Mouse (Mus musculus) right cerebral cortex, postnatal 25 days (tissue): ENCODE data around the gene 1700061G19Rik.

ENCODE experiments used
- DNase-seq: peaks from one replicate; pipeline ENCODE4 v3.0.0; 2022

1700061G19Rik gene

DNA sequence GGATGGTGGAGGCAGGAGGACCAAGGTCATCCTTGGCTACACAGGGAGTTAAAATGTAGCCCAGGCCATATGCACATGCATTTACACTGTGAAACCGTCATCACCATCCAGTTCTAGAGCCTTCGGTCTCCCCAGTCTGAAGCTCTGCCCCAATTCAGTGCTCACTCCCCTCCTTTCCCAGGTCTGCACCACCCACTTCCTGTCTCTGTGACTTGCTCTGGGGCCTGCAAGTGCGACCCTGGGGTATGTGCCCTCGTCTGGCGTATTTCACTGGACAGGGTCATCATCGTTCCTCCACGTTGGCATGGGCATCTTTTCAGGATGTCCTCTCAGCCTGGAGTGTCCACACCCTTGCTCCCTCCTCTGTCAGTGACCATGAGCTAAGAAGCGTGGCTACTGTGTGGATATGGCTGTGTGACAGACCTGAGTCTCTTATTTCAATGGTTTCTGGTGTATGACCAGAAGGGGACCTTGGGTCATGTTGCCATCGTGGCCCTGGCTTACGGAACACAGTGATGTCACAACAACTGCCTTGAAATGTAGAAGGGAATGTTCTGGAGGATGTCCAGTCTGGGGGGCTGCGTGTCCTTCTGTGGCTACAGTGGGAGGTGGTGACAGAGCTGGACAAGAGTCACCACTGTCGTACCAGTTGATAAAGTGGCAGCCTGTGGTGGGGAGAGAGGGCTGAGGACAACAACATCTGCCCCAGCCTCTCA lies at the start of gene 1700061G19Rik:
Gene 1700061G19Rik (plus strand): TSS at position 542 of the 716 bp plus-strand sequence.
- no peak for DNase-seq

DNA sequence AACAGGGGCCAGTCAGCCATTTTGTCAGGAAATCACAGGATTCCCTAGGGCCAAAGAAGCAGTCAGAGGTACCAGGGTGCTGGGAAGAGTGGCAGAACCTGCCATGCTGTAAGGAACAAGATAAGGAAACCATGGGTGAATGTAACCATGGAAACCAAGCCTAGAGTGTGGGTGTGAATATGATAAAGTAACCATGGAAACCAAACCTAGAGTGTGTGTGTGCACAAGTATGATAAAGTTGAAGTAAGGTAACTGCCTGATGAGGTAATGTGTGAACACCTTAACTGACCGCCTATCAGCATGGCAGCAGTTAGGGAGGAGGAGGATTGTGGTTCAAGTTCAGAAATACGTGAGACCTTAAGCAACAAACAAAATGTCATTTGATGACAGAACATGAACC lies 48.6 kb upstream of the 1700061G19Rik start:
- DNase-seq = no peak

DNA sequence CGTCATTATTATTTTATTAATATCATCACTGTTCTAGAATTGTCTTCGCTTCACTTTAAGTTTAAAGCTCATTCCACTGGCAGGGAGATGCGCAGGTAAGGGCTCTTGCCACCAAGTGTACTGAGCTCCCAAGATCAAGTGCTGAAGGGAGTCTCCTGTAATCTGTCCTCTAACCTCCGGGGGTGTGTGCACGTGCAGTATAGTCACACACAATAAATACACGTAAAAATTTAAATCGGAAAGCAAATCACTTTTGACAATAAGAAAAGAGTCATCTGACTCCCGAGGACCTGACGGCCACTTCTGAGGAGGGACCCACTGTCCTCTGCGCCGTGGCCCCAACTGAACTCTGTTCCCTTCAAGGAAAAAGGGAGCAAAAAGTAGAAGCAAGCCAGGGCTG lies 46.1 kb upstream of the 1700061G19Rik start:
- DNase-seq = no peak

DNA sequence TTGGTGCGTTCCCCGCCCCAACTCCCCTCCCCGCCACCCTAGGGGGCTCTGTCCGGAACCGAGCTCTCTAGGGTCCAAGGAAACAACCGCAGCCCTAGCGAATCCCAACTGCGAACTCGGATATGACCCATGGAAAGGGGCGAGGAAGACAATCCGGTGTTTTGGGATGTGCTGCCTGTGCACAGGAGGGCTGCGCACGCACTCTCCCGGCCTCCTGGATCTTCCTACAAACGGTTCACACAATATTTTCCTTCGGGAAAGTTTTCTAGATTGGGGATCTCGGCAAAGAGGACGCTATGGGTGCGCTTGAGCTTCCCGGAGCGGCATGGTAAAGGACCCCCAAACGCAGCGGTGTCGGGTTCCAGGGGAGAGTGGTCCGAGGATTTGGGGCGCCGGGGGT lies 45.5 kb upstream of the 1700061G19Rik start:
- DNase-seq = no peak

DNA sequence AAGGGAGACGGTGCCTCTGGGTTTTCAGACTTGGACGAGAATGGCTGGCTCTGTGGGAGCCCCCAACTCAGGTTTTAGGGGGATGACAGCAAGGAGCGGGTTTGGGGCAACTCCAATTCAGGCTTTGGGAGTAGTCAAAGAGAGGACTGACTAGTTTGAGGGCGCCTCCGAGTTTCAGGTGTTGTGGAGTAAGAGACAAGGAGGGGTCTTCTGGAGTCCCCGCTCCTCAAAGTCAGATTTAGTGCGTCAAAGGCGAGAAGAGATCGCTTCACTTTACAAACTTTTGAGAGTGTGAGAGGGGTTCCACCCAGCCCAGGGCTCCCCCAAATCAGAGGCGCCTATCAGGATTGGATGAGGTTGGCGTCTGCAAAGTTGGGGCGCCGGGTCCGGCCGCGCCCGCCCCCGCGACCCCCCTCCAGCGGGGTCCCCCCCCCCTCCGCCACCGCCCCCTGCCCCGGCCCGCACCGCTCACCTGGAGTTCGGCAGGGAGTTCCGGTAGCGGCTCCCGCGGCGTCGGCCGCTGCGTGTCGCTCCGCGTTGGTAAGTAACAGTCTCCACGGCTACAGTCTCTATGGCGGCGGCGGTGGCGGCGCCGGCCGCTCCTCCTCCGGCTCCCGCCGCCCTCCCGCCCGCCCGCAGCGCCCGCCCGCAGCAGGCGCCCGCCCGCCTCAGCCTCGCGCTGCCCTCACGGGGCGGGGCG lies 44.7 kb upstream of the 1700061G19Rik start, which contains the start of gene Rfx2:
Gene Rfx2 (minus strand): TSS at position 603 of the 700 bp plus-strand sequence.
- DNase-seq = no peak

DNA sequence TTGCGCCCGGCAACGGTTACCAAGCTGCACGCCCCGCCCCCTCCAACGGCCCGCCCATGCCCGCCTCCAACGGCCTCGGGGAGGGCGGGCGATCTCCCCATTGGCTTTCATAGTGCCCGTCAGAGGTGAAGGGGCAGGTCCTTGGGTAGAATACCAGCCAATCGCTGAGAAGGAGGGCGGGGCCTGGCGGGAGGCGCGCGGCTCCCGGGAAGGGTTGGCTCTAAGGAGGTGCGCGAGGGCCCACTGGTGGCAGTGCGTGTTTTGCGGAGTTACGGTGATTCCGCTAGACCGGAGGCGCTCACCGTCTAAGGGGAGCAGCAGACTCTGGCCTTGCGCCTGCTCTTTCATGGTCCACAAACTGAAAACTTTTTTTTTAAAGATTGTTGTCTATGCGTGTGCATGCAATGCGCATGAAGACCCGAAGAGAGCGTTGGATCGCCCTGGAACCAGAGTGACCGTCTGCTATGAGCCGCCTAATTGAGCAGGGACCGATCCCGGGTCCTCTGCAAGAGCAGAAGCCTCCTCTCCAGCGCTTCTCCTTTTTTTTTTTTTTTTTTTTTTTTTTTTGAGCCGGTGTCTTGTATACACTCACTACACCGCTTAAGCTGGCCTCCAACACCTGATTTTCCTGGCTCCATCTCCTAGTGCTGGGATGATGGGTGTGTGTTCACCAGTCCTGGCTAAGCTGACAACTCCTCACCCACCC lies 44.0 kb upstream of the 1700061G19Rik start:
- peak; percentile 99 for DNase-seq

DNA sequence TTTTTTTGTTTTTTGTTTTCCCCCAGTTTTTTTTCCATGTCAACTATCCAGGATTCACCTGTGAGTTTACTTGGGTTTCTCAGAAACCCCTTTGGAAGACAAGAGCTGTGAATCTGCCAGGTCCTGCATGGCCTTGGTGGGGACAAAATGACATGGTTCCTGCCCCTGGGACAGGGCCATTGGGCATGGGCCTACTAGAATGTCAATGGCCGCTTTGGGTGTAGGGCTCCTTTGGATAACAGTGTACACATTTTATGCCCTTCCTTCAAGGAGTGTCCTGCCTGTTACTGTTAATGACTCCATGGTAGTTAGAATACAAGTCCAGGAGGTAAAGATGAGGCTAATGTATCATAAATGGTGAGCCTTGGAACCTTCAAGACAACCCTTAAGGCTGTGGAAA lies 42.4 kb upstream of the 1700061G19Rik start:
- no peak for DNase-seq

DNA sequence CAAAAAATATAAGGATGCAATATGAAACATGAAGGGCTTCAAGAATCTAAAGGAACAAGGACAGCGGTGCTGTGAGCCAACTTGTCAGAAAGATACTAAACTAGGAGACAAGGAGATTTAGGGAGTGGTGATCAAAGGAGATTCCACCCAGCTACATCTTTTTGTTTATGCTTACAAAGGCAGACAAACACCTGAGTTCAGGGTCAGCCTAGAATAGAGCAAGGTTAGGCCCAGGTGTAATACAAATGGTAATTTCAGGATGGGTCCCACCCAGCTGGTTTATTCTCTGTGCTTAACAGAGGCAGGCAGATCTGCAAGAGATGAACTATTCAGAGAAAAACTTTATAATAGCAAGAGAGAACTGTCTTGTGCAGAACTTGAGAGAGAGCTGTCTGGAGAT lies 41.9 kb upstream of the 1700061G19Rik start:
- no peak for DNase-seq

DNA sequence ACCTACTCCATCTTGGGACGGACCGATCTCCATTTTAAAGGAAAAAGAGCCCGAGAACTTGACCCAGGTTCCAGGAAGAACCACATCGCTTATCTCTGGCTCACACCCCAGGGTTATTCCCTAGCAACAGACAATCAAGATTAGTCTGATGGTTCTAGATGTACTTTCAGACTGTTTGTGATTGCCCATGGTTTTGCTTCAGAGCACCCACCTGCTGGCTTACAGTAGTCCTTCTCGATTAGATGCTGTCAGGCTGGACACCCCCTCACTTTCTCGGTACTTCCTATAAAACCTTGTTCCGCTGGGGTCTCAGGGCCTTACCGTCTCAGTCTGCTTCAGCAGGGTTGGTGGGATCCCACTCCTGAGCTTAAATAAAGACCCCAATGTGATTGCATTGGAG lies 38.9 kb upstream of the 1700061G19Rik start:
- no peak for DNase-seq

DNA sequence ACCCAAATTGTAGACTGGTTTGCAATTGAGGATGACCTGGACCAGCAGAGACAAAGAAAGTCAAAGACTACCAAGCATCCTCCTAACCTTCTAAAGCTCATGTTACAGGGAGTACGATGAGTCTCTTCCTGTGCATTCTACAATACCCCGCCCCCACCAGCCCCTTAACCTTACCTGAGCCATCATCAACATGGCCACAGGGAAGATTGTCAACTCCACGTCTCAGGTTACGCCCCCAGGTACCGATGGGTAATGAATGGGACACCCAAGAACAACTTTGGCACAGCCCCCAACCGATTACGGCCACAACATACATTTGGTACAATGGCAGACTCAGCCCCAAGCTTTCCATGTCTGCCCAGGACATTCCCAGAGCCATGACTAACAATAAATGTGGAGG lies 34.8 kb upstream of the 1700061G19Rik start:
- no peak for DNase-seq

DNA sequence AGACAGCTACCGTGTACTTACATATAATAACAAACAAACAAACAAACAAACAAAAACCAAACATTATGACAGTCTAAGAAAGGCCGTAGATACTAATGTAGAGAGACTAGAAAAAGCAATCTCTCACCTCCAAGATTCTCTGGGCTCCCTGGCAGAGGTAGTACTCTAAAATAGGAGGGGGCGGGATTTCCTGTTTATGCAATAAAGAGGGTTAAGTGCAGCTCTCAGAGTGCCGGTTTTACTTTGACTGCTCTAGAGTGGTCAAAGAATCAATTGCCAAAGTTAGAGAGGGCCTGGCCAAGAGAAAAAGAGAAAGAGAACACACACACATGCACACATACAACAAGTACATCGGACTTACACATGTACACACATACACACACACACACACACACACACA lies 33.1 kb upstream of the 1700061G19Rik start:
- no peak for DNase-seq

DNA sequence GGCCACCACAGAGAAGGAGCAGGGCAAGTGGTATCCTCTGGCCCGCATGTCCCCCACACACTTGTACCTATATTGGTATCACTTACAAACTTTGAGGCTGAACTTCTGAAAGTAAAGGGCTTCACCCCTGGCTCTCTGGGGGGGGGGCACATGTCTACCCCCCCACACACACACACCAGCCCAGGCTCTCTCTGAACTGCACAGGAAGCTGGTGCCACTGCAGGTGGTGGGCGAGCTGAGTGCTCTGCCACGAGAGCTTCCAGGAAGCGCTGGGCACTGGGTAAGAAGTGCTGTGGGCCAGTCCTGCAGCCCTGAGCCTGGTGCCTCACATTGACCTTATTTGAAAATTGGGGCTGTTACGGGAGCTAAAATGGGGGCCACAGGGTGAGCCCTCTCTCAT lies 31.6 kb upstream of the 1700061G19Rik start:
- no peak for DNase-seq

DNA sequence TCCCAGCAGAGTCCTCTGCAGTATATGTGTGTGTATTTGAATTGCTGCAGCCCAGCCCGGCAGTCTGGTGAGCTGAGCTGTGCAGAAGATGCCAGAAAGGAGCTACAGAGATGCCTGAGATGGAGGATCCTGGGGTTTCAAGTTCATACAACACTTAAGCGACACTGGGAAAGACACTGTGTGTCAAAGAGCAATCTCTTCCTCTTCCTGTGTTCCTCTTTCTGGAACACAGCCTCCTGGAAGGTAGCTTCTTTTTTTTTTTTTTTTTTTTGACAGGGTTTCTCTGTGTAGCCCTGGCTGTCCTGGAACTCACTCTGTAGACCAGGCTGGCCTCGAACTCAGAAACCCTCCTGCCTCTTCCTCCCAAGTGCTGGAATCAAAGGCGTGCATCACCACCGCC lies 26.5 kb upstream of the 1700061G19Rik start:
- no peak for DNase-seq

DNA sequence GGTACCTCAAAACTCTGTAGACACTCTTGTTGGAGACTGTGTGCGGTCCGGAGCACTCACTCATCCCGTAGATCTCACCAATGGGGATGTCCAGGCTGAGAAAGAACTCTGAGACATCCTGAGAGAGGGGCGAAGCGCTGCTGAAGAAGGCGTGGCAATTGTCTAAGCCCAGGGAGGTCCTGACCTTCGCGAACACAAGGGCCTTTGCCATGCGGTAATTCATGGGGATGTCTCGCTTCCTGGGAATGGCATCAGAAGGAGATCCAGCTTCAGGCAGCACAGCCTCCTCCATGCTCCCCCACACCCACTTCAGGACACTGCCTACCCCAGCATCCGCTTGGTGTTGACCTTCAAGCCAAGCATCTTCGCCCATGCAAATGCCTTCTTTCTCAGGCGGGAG lies 25.6 kb upstream of the 1700061G19Rik start:
- no peak for DNase-seq

DNA sequence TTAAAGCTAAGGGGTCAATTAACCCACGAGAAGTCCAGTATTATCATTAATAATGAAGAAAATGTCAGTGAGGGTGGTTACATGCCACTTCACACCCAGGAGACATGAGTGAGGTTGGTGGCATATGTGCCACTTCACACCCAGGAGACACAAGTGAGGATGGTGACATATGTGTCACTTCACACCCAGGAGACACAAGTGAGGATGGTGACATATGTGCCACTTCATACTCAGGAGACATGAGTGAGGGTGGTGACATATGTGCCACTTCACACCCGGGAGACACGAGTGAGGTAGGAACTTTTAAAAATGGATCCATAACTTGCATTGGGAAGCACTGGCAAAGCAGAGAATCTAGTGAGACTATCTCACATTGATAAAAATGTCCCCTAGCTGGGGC lies 24.1 kb upstream of the 1700061G19Rik start:
- DNase-seq = no peak

DNA sequence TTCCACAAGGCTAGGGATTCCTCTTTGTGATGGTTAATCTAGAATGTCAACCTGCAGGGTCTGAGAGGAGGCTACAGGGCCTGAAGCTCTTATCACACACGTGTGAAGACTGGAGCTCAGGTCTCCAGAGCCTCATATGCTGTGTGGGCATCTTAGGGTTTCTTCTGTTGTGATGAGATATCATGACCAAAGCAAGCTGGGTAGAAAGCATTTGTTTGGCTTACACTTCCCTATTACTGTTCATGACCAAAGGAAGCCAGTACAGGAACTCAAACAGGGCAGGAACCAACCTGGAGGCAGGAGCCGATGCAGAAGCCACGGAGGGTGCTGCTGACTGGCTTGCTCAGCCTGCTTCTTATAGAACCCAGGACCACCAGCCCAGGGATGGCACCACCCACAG lies 19.9 kb upstream of the 1700061G19Rik start:
- DNase-seq = no peak

DNA sequence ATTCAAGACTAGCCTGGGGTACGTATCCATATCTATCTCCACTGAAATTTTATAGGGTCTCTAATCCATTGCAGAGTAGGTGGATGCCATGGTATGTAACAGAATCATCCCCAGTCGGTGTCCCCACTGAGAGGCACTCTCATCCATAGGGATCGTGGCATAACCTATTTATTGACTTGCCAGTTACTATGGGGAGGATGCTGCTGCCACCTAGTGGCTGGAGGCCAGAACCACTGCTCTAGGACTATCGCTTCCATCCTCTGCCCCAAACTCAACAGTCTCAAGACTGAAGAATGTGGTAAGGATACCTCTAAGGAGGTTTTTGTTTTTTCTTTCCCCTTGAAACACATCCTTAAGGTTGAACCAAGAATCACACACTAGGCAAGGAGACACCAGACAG lies 17.1 kb upstream of the 1700061G19Rik start:
- DNase-seq = peak; percentile 14

DNA sequence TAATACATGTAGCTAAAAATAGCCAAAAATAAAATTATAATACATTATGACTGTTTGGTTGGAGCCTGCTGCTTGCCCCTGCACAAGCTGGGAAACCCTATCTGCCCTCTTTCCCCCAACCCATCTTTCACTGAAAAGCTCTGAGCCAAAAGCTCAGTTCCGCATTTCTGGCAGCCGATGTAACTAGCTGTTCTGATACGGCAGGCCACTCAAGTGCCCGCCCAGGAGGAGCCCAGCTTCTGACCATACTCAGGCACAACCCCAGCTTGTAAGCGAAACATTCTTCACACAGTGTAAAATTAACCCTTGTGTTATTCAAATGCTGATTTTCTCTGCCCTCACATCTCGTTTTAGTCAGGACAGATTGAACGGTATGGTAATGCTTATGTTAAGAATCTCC lies 16.4 kb upstream of the 1700061G19Rik start:
- no peak for DNase-seq

DNA sequence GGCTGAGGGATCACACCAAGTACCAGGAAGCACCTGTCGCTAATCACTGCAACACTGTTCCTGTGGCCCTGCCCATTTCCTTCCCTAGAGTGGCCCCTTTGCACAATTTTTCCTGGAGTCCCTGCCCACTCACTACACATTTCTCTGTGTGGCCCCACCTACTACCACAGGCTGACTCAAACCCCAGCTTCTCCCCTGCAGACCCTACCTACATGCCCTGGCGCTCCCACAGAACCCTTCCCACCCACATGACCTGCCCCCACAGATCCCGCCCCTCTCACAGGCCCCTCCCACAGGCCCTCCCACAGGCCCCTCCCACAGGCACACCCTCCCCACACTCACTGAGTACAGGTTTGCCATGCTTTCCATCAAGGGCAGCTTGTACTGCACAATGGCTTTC lies 14.1 kb upstream of the 1700061G19Rik start:
- no peak for DNase-seq

DNA sequence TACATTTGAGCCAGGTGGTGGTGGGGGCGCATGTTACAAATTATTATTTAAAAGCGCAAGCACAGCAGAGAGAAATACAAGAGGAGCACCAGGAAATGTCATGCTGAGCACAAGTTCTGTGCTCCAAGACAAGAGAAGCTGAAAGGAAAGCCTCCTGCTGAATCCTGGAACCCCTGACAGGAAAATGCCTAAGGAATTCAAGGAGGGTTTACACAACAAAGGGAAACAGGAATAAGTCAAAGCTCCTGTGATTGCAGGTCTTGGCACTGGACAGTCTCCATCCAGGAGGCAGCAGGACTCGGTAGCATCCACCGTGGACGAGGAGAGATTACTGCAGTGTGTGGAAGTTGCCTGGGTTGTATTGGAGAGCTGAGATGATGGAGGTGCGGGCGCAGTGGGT lies 9.2 kb upstream of the 1700061G19Rik start:
- DNase-seq = no peak

DNA sequence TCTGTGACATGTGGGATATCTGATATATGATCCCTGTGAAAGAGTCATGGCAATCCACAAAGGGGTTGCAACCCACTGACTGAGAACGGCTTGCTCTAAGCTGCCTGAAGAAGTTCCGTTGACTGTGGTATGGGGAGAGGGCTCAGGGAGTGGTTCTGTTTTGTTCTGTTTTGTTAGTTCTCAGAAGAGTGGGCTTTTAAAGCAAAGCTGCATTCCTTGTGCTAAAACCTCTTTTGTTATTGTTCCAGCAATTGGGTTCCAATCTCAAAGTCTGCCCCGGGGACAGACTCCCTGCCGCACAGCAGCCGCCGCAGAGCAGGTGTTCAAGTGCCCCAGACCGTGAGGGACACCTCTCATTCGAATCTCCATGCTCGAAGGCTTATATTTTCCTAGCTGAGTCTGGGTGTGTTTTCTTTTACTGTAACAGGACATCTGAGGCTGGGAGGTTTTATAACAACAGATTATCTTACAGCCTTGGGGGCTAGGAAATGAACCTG lies 5.7 kb upstream of the 1700061G19Rik start:
- no peak for DNase-seq

DNA sequence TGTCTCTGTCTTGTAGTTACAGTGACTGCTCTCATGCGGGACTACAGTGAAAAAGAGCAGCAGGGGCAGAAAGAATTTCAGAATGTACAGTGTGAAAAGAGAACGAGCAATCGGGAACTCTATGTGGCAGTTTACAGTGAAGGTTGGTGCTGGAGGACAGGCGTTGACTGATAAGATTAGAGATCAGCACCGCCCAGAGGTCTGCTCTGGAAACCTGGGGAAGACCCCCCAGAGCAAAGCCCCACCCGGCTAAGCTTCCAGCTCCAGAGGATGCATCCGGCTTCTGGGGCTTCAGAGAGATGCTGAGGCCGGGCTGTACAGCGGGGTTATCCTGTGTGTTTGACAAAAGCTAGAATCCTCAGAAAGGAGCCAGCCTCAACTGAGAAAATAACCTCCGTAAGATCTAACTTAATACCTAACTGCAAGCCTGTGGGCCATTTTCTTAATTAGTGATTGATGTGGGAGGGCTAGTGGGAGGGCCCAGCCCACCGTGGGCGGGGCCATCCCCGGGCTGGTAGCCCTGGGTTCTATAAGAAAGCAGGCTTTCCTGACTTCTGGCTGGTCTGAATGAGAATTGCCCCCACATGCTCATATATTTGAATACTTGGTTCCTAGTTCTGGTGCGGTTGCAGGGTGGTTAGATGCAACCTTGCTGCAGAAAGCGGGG lies 4.9 kb upstream of the 1700061G19Rik start:
- DNase-seq = no peak

DNA sequence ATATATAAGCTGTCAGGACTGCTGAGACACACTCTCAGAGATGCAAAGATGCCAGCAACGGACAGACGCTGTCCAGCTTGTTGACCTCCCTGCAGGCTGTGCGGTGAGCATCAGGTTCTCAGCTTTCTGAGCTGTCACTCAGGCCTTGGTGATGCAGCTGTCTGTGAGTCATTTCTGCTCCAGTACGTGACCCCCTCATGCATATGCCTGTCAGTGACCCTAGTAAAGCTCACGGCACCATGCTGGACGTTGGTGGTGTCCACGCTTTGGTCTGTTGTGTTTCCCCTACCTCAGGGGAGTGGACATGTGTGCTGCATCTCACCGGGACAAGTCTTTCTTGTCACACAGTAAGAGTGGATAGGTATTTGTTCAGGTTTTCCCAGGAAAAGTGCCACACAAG lies 3.5 kb upstream of the 1700061G19Rik start:
- DNase-seq = no peak
